Mouse (Mus musculus) liver, embryonic 15.5 days (tissue): Measurements from ENCODE around the gene Sgta. TPM values are rescaled to one million over a fixed set of nuclear protein-coding genes. Genes with fewer than 3 reads are reported as not detected.

ENCODE experiments used
- ATAC-seq: fragments of 200-750 bp; cut with Nextera tagmentation; 2 replicates; pipeline ENCODE4 v1.8.0; 2017; ENCODE audit warnings: moderate number of reproducible peaks, mild to moderate bottlenecking, moderate library complexity; ENCODE audit not compliant: insufficient read depth
- H3K27ac ChIP-seq: fragments of 300-500 bp; sonication (generic); replicated peaks from 2 replicates; pipeline ENCODE4 v1.5.1; 2015; ENCODE audit warnings: mild to moderate bottlenecking, inconsistent platforms
- H3K27me3 ChIP-seq: fragments of 300-500 bp; sonication (generic); 2 replicates; pipeline ENCODE4 v1.6.1; 2015; ENCODE audit warnings: mild to moderate bottlenecking, inconsistent platforms
- H3K36me3 ChIP-seq: fragments of 300-500 bp; sonication (generic); replicated peaks from 2 replicates; pipeline ENCODE4 v1.6.1; 2015; ENCODE audit warnings: moderate library complexity, mild to moderate bottlenecking, inconsistent platforms
- H3K4me1 ChIP-seq: fragments of 300-500 bp; sonication (generic); replicated peaks from 2 replicates; pipeline ENCODE4 v1.6.1; 2015; ENCODE audit warnings: inconsistent platforms
- H3K4me2 ChIP-seq: fragments of 300-500 bp; sonication (generic); 2 replicates; pipeline ENCODE4 v1.6.1; 2015; ENCODE audit warnings: moderate library complexity, mild to moderate bottlenecking, inconsistent platforms
- H3K4me3 ChIP-seq: fragments of 300-500 bp; sonication (generic); replicated peaks from 2 replicates; pipeline ENCODE4 v1.5.1; 2015; ENCODE audit warnings: mild to moderate bottlenecking, inconsistent platforms
- H3K9ac ChIP-seq: fragments of 300-500 bp; sonication (generic); 2 replicates; pipeline ENCODE4 v1.6.1; 2015; ENCODE audit warnings: moderate library complexity, mild to moderate bottlenecking, inconsistent platforms
- H3K9me3 ChIP-seq: fragments of 300-500 bp; sonication (generic); replicated peaks from 2 replicates; pipeline ENCODE4 v1.6.1; 2016; ENCODE audit warnings: inconsistent platforms
- WGBS: fragments of 180-500 bp; shearing (Covaris S2); methylation state at CpG from one replicate; pipeline ENCODE4 v1.1.7; 2015; ENCODE audit warnings: mixed read lengths; ENCODE audit not compliant: insufficient replicate concordance; 5-methylcytosine and 5-hydroxymethylcytosine counted together
- polyA plus RNA-seq: library from polyadenylated mRNA; unstranded; fragments of >200 nt; fragmentation: Nextera tagmentation; extraction: Ambion mirVana; gene quantifications from 2 replicates; pipeline ENCODE4 v1.2.1, GENCODE M21; 2015

Sgta gene
- polyA plus RNA-seq, 1 experiment from 2014 or later = 57.0 TPM

DNA sequence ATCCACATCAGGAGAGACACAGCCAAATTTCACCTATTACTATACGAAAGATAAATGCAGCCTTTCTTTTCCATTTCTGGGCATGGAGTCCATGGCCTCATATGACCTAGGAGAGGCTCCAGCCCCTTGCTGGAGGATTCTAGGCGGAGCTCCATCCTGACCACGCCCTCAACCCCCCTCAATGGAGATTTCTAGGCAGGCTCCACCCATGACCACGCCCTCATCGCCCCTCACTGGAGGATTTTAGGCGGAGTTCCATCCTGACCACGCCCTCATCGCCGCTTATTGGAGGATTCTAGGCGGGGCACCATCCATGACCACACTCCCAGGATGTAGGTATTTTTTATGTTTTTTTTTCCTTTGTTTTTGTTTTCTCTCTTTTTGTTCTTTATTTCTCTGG is 41.7 kb downstream of the Sgta start:
- H3K36me3 ChIP-seq = no peaks in the 10 kb centered on the region
- peaks cover 20% of the 10 kb centered on the region for H3K4me1 ChIP-seq
- H3K9me3 ChIP-seq = no peaks in the 10 kb centered on the region
- no peak overlapping the region for H3K4me3 ChIP-seq
- H3K4me2 ChIP-seq = no peak overlapping the region
- H3K27me3 ChIP-seq = peaks cover 30% of the 10 kb centered on the region
- 28% methylated on average over 10 of the region's 10 CpGs for WGBS
- no peak for ATAC-seq
- no peak overlapping the region for H3K9ac ChIP-seq
- no peak overlapping the region for H3K27ac ChIP-seq

DNA sequence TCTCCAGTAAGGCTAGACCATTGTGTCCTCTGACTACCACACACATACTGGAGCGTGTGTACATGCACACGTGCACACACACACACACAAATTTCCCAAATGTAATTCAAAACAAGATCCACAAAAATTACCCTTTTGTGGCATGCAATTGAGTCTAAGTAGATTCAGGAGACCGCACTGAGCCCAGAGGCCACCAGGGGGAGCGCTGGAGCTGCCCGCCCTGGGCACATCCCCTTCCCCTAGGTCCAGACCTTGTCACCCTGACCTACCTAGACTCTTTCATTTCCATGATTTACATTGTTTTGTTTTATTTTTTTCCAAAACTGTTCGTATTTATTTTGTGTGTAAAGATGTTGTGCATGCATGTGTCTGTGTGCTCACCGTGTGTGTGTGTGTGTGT is 43.3 kb downstream of the Sgta start:
- ATAC-seq = no peak
- H3K27ac ChIP-seq = no peak overlapping the region
- no peak overlapping the region for H3K4me2 ChIP-seq
- H3K9ac ChIP-seq = no peak overlapping the region
- no peaks in the 10 kb centered on the region for H3K36me3 ChIP-seq
- H3K27me3 ChIP-seq = peaks cover 14% of the 10 kb centered on the region
- 7% methylated on average over 7 of the region's 7 CpGs for WGBS
- peaks cover 20% of the 10 kb centered on the region for H3K4me1 ChIP-seq
- no peaks in the 10 kb centered on the region for H3K9me3 ChIP-seq
- H3K4me3 ChIP-seq = no peak overlapping the region

DNA sequence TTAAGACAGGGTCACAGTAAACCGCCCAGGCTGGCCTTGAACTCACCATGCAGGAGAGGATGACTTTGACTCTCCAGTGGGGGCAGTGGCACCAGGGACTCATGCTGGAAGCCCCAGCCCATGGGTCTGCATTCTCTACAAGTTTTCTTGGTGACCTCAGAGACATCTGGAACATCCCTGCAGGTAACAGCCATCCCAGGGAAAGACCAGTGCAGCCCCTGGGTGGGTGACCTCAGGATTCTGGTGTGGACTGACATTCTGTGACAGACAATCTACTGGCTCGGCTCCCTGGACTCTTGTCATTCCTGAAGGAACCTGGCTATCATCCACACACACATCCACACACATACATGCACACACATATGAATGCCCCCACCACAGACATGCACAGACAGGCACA is 44.3 kb downstream of the Sgta start:
- no peak overlapping the region for H3K27ac ChIP-seq
- 65% methylated on average over 2 of the region's 2 CpGs for WGBS
- peak overlapping the region; percentile 59 for H3K4me2 ChIP-seq
- H3K36me3 ChIP-seq = no peaks in the 10 kb centered on the region
- H3K27me3 ChIP-seq = peaks cover 5% of the 10 kb centered on the region
- peaks cover 20% of the 10 kb centered on the region for H3K4me1 ChIP-seq
- H3K9me3 ChIP-seq = no peaks in the 10 kb centered on the region
- no peak for ATAC-seq
- no peak overlapping the region for H3K9ac ChIP-seq
- H3K4me3 ChIP-seq = no peak overlapping the region

DNA sequence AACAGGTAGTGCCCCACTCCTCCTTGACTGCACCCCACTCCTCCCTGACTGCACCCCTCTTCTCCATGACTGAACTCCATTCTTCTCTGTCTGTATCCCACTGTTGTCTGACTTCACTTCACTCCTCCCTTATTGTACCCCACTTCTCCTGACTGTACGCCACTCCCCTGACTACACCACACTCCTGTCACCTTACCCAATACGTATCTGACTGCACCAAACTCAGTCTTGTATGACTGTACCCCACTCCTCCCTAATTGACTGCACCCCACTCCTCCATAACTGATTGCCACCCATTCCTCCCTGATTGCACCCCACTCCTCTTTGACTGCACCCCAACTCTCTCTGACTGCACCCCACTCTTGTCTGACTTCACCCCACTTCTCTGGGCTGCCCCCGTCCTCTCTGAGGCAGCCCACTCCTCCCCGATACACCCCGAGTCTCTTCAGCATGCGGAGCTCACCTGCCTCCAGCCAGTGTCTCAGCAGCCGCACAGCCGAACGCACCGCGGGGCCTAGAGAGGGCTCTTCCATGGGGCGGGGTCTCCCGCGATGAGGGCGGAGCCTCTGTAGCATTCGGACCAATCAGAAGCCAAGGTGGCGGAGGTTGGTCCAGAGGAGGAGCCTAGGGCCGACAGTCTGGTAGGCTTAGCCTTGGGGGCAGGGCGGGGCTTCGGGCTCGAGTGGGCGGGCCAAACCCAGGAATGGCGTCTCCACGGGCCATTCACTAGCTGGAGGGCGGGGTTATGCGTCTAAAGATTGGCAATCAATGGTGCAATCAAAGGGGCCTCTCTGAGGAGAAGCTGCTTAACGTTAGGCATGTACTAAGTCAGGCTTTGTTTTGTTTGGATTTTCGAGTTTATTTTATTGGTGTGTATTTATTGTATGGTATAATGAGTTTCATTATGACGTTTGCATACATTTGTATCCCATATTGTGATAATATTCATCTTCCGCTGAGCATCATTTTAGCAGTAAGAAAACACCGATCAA is 45.3 kb downstream of the Sgta start, which contains the start of gene Gng7:
Gng7 (minus strand) TSS at position 553 of the 992 bp plus-strand sequence.
- no peaks in the 10 kb centered on the region for H3K36me3 ChIP-seq
- H3K27ac ChIP-seq = no peak within 1 kb of the TSS
- peaks cover 20% of the 10 kb centered on the region for H3K4me1 ChIP-seq
- WGBS = 11% methylated on average over 31 of the region's 31 CpGs
- no peaks in the 10 kb centered on the region; the same call in 1 of the 2 replicates for H3K27me3 ChIP-seq
- no peak within 1 kb of the TSS for H3K9ac ChIP-seq
- peak; percentile 91 for ATAC-seq
- no peaks in the 10 kb centered on the region for H3K9me3 ChIP-seq
- peak within 1 kb of the TSS; percentile 59 for H3K4me2 ChIP-seq
- H3K4me3 ChIP-seq = peak within 1 kb of the TSS; percentile 32; the same call in 1 of the 2 replicates

DNA sequence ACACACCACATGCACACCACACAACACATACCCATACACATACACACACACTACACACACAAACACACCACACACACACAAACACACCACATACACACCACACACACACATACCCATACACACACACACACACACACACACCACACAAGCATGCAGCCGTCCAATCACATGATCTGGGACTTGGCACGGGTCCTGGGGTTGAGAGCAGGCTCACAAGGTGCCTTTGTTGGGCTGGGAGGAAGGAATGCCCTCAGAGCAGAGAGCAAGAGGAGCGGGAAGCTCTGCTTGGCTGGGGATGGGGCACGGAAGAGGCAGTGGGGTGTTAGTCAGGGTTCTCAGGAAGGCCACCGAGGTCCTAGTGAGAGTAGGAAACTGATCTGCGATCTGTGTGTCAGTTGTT is 49.1 kb downstream of the Sgta start:
- no peaks in the 10 kb centered on the region for H3K36me3 ChIP-seq
- H3K4me1 ChIP-seq = peaks cover 18% of the 10 kb centered on the region
- WGBS = 61% methylated on average over 6 of the region's 6 CpGs
- no peak overlapping the region for H3K4me2 ChIP-seq
- ATAC-seq = no peak
- no peaks in the 10 kb centered on the region for H3K9me3 ChIP-seq
- H3K27ac ChIP-seq = no peak overlapping the region
- no peak overlapping the region for H3K9ac ChIP-seq
- H3K27me3 ChIP-seq = no peaks in the 10 kb centered on the region; the same call in 1 of the 2 replicates
- no peak overlapping the region for H3K4me3 ChIP-seq

DNA sequence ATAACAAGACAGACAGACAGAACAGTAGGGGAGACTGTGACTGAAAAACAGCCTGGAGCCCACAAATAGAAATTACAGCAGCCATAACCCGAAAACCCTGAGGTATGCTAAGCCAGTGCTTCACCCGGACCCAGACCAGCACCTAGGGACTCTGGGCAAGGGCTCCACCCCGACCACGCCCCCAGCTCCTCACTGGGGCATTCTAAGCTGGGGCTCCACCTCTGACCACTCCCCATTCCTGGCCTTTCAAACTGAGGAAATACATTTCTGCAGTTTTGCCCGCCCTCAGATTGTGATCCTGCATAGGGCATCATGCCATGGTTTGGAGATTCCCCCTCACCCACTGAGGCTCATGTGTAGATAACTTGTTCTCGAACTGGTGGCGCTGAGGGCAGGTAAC is 52.7 kb downstream of the Sgta start:
- Histone ChIP-seq H3K4me2 (no peak overlapping the region), H3K9ac (no peak overlapping the region), H3K27me3 (no peaks in the 10 kb centered on the region), H3K9me3 (no peaks in the 10 kb centered on the region), H3K4me1 (no peaks in the 10 kb centered on the region), H3K27ac (no peak overlapping the region), H3K36me3 (no peaks in the 10 kb centered on the region), H3K4me3 (no peak overlapping the region)
- WGBS = 25% methylated on average over 7 of the region's 7 CpGs
- ATAC-seq = no peak

DNA sequence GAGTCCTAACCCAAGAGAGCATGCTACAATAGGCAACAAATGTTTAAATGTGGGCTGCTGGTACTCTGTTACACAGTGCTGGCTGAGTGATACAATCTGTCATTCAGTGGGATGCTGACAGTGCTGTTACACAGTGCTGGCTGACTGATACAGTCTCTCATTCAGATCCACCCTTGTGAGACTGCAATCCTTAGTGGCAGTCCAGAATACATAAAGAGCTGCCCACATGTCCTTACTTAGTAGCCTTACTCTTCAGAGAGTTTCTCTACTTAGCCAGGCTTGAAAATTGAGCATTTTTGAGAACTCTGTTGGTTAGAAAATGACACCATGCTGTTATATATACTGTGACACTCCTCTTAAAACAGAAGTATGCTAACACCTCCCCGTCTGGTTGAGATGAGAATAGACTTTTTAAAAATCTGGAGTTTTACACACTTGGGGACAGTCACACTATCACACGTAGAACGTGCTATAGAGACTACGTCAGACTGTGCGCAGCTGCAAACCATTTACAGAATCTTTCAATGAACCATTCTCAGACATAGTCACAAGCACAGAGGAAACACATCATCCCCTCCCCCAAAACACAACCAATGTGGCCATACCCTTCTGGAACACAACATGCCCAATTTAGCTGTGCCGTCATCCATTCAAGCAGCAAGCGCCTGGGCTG is 53.8 kb downstream of the Sgta start:
- Histone ChIP-seq H3K4me1 (no peaks in the 10 kb centered on the region), H3K27ac (no peak overlapping the region), H3K4me2 (no peak overlapping the region), H3K4me3 (no peak overlapping the region), H3K27me3 (no peaks in the 10 kb centered on the region), H3K9ac (no peak overlapping the region), H3K36me3 (no peaks in the 10 kb centered on the region), H3K9me3 (no peaks in the 10 kb centered on the region)
- no peak for ATAC-seq
- 85% methylated on average over 7 of the region's 7 CpGs for WGBS

DNA sequence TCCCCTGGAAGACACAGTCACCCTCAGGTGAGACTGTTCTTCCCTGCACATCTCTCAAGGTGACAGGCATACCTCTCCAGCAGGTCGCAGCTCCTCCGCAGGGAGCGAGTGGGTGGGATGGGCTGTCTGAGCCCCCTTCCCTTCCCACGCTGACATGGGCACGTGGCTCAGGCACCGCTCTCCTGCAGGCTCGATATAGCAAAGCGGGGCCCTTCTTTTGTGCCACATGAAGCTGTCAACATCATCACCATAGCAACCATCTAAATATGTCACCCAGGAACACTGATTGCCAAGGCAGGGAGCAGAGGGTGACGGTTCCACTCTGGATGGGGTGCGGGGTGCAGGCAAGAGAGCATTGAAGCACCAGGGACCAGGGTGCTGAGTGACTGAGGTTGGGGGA is 58.8 kb downstream of the Sgta start:
- no peak overlapping the region for H3K9ac ChIP-seq
- H3K9me3 ChIP-seq = no peaks in the 10 kb centered on the region
- no peak overlapping the region for H3K27ac ChIP-seq
- ATAC-seq = no peak
- H3K36me3 ChIP-seq = no peaks in the 10 kb centered on the region
- peaks cover 10% of the 10 kb centered on the region for H3K27me3 ChIP-seq
- no peak overlapping the region for H3K4me2 ChIP-seq
- WGBS = 56% methylated on average over 10 of the region's 10 CpGs
- peaks cover 29% of the 10 kb centered on the region for H3K4me1 ChIP-seq
- no peak overlapping the region for H3K4me3 ChIP-seq

DNA sequence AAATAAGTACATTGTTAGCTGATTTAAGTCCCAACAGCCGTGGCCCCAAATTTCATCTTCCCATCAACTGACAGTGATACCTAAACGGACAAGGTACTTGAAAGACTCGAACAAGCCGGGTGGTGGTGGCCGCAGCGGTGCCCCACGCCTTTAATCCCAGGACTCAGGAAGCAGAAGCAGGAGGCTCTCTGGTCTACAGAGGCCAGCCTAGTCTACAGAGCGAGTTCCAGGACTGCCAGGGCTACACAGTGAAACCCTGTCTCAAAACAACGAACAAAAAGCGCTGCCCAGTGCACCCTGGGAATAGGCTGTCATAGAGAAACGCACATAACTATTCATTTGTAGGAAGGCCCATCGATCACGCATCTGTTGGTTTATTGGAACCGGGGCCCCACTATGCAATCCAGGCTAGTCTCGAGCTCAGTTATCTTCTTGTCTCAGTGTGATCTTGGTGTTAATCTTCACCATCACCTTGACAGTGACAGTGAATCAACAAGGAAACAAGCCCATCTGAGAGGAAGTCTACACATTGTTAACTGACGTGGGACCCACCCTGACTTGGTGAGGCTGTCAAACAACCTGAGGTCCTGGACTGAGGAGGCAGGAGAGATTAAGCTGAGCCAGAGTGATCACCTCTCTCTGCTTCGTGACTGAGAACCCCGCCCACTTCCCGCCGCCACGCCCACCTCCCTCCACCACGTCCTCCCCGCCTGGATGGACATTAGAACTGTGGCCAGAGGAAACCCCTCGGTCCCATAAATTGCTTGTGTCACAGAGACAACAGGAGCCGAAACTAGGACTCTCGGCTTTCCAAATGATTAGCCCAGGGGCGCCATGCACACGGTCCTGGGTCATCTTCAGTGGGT is 59.6 kb downstream of the Sgta start:
- no peaks in the 10 kb centered on the region for H3K36me3 ChIP-seq
- no peak for ATAC-seq
- H3K27ac ChIP-seq = no peak overlapping the region
- H3K4me3 ChIP-seq = no peak overlapping the region
- H3K9ac ChIP-seq = 0 out of 2 replicates have a peak overlapping the region, but pooled peaks have one; percentile 6
- WGBS = 29% methylated on average over 28 of the region's 28 CpGs
- no peaks in the 10 kb centered on the region for H3K9me3 ChIP-seq
- peaks cover 29% of the 10 kb centered on the region for H3K4me1 ChIP-seq
- peaks cover 10% of the 10 kb centered on the region for H3K27me3 ChIP-seq
- H3K4me2 ChIP-seq = peak overlapping the region; percentile 40

DNA sequence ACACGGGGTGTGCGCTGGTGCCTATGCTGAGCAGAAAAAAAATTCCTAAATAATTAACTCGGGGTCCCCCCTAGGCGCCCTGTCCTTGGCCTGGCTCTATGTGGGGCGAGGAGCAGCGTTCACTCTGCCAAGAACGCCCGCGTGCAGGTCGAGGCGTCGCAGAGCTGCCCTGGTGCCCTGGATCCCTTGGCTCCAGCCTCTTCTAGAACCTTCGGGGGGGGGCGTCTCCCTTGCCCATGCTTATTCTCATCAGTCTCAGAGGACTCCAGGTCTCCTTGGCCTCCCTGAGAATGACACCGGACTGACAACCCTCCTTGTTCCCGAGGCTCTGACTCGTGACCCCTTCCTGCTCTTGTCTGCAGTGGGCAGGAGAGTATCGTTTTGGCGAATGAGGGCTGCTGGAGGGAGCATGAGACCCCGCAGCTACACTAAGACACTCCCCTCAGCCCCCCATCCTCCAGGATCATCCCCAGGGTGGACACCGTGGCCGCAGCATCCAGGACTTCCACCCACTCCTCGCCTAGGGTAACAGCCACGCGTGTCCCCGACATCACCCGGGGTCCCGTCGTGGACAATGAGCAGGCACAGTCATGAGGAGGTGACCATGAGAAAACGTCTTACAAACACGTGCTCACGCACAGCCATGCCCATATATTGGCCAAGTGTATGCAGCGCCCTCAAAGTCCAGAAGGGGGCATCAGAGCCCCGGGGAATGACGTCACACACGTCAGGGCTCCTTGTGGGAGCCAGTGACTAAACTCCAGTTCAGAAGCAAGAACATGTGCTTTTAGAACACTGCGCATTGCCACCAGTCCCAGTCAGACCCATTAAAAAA is 60.4 kb downstream of the Sgta start:
- 24% methylated on average over 37 of the region's 37 CpGs for WGBS
- H3K9me3 ChIP-seq = no peaks in the 10 kb centered on the region
- peaks cover 32% of the 10 kb centered on the region for H3K4me1 ChIP-seq
- H3K9ac ChIP-seq = no peak overlapping the region
- peaks cover 16% of the 10 kb centered on the region for H3K27me3 ChIP-seq
- peak overlapping the region; percentile 40 for H3K4me2 ChIP-seq
- no peak overlapping the region for H3K27ac ChIP-seq
- H3K4me3 ChIP-seq = no peak overlapping the region
- H3K36me3 ChIP-seq = no peaks in the 10 kb centered on the region
- peak; percentile 33; the same call in 1 of the 2 replicates for ATAC-seq
